Mouse (Mus musculus): Measurements from ENCODE around the gene Ring1. TPM values are rescaled to one million over a fixed set of nuclear protein-coding genes. Genes with fewer than 3 reads are reported as not detected.

The Ring1 gene
- 36.4 TPM for polyA plus RNA-seq (2017; shearing (Covaris generic))

GRCm38 (mm10) chr17:34024317-34024821 is at the start of gene Ring1:
Gene Ring1 (minus strand): TSS chr17:34024680.

GRCm38 (mm10) chr17:34038878-34039561 is 14.5 kb upstream of the Ring1 start, which contains the start of gene Col11a2:
Gene Col11a2 (plus strand): TSS chr17:34039437.

GRCm38 (mm10) chr17:34031465-34032173 is 7.1 kb upstream of the Ring1 start, which contains the start of the genes Slc39a7 and Rxrb:
Gene Slc39a7 (minus strand): TSS chr17:34031682.
Gene Rxrb (plus strand): TSS chr17:34031812.

GRCm38 (mm10) chr17:34027656-34028223 is 3.3 kb upstream of the Ring1 start, which contains the start of gene H2-Ke6:
Gene H2-Ke6 (minus strand): TSS chr17:34028060.

GRCm38 (mm10) chr17:34000150-34000537 is 24.3 kb downstream of the Ring1 start, which contains the start of gene H2-K1:
Gene H2-K1 (minus strand): TSS chr17:34000347.

Other genes starting within 250 kb of the Ring1 start
- 0.50 TPM for gene Angptl4, start 242.8 kb downstream of the Ring1 start, polyA plus RNA-seq (2017; shearing (Covaris generic))
- 2.5 TPM for gene Kank3, start 214.2 kb downstream of the Ring1 start, polyA plus RNA-seq (2017; shearing (Covaris generic))
- 1,419 TPM for gene Rps28, start 200.1 kb downstream of the Ring1 start, polyA plus RNA-seq (2017; shearing (Covaris generic))
- 194 TPM for gene Ndufa7, start 200.1 kb downstream of the Ring1 start, polyA plus RNA-seq (2017; shearing (Covaris generic))
- 13.0 TPM for gene Cd320, start 181.6 kb downstream of the Ring1 start, polyA plus RNA-seq (2017; shearing (Covaris generic))
- not detected for gene Gm7029, start 150.8 kb downstream of the Ring1 start, polyA plus RNA-seq (2017; shearing (Covaris generic))
- 1.0 TPM for gene Kifc1, start 134.0 kb downstream of the Ring1 start, polyA plus RNA-seq (2017; shearing (Covaris generic))
- 3.7 TPM for gene Platr17, start 119.5 kb downstream of the Ring1 start, polyA plus RNA-seq (2017; shearing (Covaris generic))
- 105 TPM for gene Daxx, start 115.3 kb downstream of the Ring1 start, polyA plus RNA-seq (2017; shearing (Covaris generic))
- 322 TPM for gene Tapbp, start 108.8 kb downstream of the Ring1 start, polyA plus RNA-seq (2017; shearing (Covaris generic))
- 17.5 TPM for gene Zbtb22, start 108.8 kb downstream of the Ring1 start, polyA plus RNA-seq (2017; shearing (Covaris generic))
- 145 TPM for gene Rgl2, start 95.1 kb downstream of the Ring1 start, polyA plus RNA-seq (2017; shearing (Covaris generic))
- gene Pfdn6, start 84.3 kb downstream of the Ring1 start, polyA plus RNA-seq (2017; shearing (Covaris generic)) = 100 TPM
- 60.9 TPM for gene Wdr46, start 84.0 kb downstream of the Ring1 start, polyA plus RNA-seq (2017; shearing (Covaris generic))
- 27.2 TPM for gene B3galt4, start 73.2 kb downstream of the Ring1 start, polyA plus RNA-seq (2017; shearing (Covaris generic))
- 53.7 TPM for gene Vps52, start 68.9 kb downstream of the Ring1 start, polyA plus RNA-seq (2017; shearing (Covaris generic))
- 3,154 TPM for gene Rps18, start 68.7 kb downstream of the Ring1 start, polyA plus RNA-seq (2017; shearing (Covaris generic))
- 11,864 TPM for gene H2-K1, start 24.3 kb downstream of the Ring1 start, polyA plus RNA-seq (2017; shearing (Covaris generic))
- gene H2-Ke6, start 3.4 kb upstream of the Ring1 start, polyA plus RNA-seq (2017; shearing (Covaris generic)) = 306 TPM
- gene Slc39a7, start 7.0 kb upstream of the Ring1 start, polyA plus RNA-seq (2017; shearing (Covaris generic)) = 136 TPM
- 128 TPM for gene Rxrb, start 7.1 kb upstream of the Ring1 start, polyA plus RNA-seq (2017; shearing (Covaris generic))
- gene Col11a2, start 14.8 kb upstream of the Ring1 start, polyA plus RNA-seq (2017; shearing (Covaris generic)) = 4.4 TPM
- gene H2-Oa, start 67.7 kb upstream of the Ring1 start, polyA plus RNA-seq (2017; shearing (Covaris generic)) = 5.4 TPM
- gene H2-DMa, start 94.9 kb upstream of the Ring1 start, polyA plus RNA-seq (2017; shearing (Covaris generic)) = 32.5 TPM
- gene Brd2, start 98.0 kb upstream of the Ring1 start, polyA plus RNA-seq (2017; shearing (Covaris generic)) = 299 TPM
- gene H2-DMb2, start 118.6 kb upstream of the Ring1 start, polyA plus RNA-seq (2017; shearing (Covaris generic)) = 0.63 TPM
- gene H2-DMb1, start 128.4 kb upstream of the Ring1 start, polyA plus RNA-seq (2017; shearing (Covaris generic)) = 0.27 TPM
- gene Tap1, start 162.9 kb upstream of the Ring1 start, polyA plus RNA-seq (2017; shearing (Covaris generic)) = 226 TPM
- 228 TPM for gene Psmb9, start 163.1 kb upstream of the Ring1 start, polyA plus RNA-seq (2017; shearing (Covaris generic))
- 425 TPM for gene Psmb8, start 173.0 kb upstream of the Ring1 start, polyA plus RNA-seq (2017; shearing (Covaris generic))
- 231 TPM for gene Tap2, start 178.8 kb upstream of the Ring1 start, polyA plus RNA-seq (2017; shearing (Covaris generic))
- gene H2-Ob, start 214.2 kb upstream of the Ring1 start, polyA plus RNA-seq (2017; shearing (Covaris generic)) = 102 TPM
- 0.95 TPM for gene H2-Ab1, start 233.0 kb upstream of the Ring1 start, polyA plus RNA-seq (2017; shearing (Covaris generic))